Mouse (Mus musculus) R1 (cell line): ENCODE data around the gene Btbd35f30.
"Not testable (repeated sequence)": the region's sequence is repeated elsewhere in the genome, so short reads cannot be mapped to it uniquely, and the experiment has no call there.

Experiments
- DNase-seq: peaks from one replicate; pipeline ENCODE4 v3.0.0-alpha.2; 2018; ENCODE audit warnings: low read depth, low spot score

Gene Btbd35f30

GRCm38 (mm10) chrX:32894325-32894724 lies at the start of gene Btbd35f30:
Btbd35f30 (plus strand) TSS chrX:32894625.
- DNase-seq = not testable (repeated sequence)

GRCm38 (mm10) chrX:32941468-32941867 lies 47.0 kb downstream of the Btbd35f30 start, which contains the start of gene Gm21789:
Gm21789 (plus strand) TSS chrX:32941768.
- not testable (repeated sequence) for DNase-seq
